Mouse (Mus musculus): ENCODE data around the gene Csrp1. TPM values are rescaled to one million over a fixed set of nuclear protein-coding genes. Genes with fewer than 3 reads are reported as not detected.

Gene Csrp1
- polyA plus RNA-seq, 1 experiment from 2014 or later: 137 TPM

DNA sequence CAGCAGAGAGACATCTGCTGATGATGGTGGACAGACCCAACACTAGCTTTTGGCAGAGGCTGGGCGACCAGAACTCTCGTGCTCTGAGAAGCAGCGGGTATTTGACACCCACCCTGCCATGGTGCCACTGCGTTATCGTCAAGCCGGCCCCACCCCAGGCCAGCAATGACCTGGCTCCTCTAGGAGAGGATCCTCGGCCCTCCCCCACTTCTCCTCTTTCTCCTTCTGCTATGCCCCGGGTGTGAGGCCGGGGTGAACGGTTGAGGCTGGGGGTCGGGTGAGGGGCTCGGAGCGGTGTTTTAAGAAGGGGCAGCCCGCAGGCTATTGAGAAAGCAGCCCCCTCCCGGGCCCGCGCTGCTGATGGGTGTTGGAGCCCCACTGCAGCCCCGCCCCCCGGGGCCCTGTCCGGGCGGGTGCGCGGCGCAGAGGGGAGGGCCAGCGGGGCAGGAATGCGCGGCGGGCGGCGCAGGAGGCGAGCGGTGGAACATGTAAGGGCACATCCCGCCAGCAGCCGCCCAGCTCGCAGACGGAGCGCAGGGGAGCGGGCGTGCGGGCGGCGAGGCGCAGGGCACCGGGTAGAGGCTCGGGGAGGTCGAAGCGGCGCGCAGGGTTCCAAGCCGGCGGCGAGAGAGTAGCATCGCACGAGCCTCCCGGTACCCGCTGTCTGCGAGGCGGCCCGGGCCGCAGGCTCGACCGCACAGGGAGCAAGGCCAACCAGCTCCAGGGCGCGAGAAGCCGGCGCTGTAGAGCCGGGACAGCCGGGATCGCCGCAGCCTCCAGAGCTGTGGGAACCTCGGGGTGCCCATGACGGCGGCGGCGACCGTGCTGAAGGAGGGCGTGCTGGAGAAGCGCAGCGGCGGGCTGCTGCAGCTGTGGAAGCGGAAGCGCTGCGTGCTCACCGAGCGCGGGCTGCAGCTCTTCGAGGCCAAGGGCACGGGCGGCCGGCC lies 46.1 kb downstream of the Csrp1 start, which contains the start of gene Phlda3:
Gene Phlda3, plus strand, starts transcription at position 475 of the 947 bp plus-strand sequence.
- Histone ChIP-seq H3K36me3 (peaks cover 21% of the 10 kb centered on the region), H3K4me3 (replicated peaks) (peak within 1 kb of the TSS; percentile 79), H3K27ac (peak within 1 kb of the TSS; percentile 95), H3K9me3 (replicated peaks) (no peaks in the 10 kb centered on the region), H3K27me3 (no peaks in the 10 kb centered on the region), H3K4me2 (peak within 1 kb of the TSS; percentile 89), H3K9ac (peak within 1 kb of the TSS; percentile 85), H3K4me1 (peaks cover 75% of the 10 kb centered on the region)
- under 1% methylated on average over 87 of the region's 90 CpGs for WGBS
- peak; percentile 82 for ATAC-seq (replicated peaks; ENCODE audit: low FRiP score)

DNA sequence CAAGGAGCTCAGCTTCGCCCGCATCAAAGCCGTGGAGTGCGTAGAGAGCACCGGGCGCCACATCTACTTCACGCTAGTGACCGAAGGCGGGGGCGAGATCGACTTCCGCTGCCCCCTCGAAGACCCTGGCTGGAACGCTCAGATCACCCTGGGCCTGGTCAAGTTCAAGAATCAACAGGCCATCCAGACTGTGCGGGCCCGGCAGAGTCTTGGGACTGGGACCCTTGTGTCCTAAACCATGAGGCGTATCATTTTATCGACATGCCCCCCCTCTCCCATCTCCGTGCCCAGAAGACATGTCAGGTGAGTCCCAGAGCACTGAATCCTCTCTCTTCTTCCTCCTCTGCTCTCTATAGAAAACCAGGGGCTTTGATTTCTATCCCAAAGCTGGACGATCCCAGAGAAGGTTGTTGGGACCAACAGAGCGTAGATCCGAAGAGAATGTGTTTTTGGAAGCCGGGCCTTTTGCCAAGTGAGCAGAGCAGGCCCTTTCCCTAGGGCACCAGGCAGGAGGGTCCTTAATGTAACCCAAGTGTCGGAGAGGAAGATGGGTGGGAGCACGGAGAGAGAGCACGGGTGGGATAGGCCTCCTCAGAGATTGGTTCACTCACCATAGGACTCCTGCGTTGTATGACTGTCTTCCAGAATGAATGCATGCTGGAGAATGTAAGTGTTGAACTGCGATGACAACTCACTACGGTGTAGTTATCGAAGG lies 46.9 kb downstream of the Csrp1 start:
- WGBS: 10% methylated on average over 30 of the region's 30 CpGs
- peak overlapping the region; percentile 79 for H3K4me3 ChIP-seq (replicated peaks)
- peak overlapping the region; percentile 89 for H3K4me2 ChIP-seq
- H3K27me3 ChIP-seq: no peaks in the 10 kb centered on the region
- ATAC-seq (replicated peaks; ENCODE audit: low FRiP score): peak; percentile 7; the same call in 1 of the 2 replicates
- H3K36me3 ChIP-seq: peaks cover 25% of the 10 kb centered on the region
- H3K27ac ChIP-seq: peak overlapping the region; percentile 95
- H3K4me1 ChIP-seq: peaks cover 84% of the 10 kb centered on the region
- no peaks in the 10 kb centered on the region for H3K9me3 ChIP-seq (replicated peaks)
- H3K9ac ChIP-seq: peak overlapping the region; percentile 85

DNA sequence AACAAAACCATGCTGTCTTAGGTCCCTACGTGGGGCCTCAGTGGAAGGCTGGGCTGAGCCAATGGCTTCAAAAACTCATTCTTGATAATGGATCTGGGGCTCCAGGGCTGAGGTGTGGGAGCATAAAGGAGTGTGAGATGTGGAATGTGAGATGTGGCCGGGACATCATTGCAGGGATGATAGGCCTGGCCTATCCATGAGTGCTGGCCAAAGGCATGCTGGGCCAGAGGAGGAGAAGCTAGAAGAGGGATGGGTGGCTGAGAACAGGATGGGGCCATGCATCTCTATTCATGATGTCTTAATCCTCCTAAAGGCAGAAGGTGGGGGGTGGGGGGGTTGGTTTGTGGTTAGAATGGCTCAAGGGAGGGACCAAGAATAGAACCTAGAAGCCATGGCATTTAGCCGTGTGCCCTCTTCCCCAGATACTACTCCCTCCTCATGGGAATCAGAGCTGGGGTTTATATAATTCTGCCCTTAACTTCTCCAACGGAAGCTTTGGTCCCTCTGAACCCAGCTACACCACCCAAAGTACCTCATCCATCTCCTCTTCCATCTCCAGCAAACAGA lies 47.5 kb downstream of the Csrp1 start:
- no peaks in the 10 kb centered on the region for H3K9me3 ChIP-seq (replicated peaks)

DNA sequence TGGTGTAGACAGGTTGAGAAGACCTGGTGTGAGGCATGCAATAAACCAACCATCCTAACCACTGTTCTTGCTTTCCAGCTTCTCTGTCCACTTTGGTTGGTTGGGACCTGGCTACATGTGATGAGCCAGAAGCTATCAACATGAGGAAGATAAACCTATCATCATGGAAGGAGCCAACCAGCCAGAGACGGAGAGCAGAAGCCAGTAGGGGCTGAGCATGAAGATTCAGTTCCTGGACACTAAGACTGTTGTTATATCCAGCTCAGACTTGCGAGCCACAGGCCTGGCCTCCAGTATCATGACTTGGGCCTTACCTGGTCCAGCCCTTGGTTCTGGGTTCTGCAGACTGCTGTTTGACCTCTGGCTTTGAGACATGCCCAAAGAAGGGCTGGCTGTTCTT lies 48.5 kb downstream of the Csrp1 start:
- Histone ChIP-seq H3K27me3 (no peaks in the 10 kb centered on the region), H3K4me1 (peaks cover 91% of the 10 kb centered on the region), H3K9me3 (replicated peaks) (no peaks in the 10 kb centered on the region), H3K9ac (no peak overlapping the region), H3K4me3 (replicated peaks) (peak overlapping the region; percentile 79; the same call in 1 of the 2 replicates), H3K36me3 (peaks cover 25% of the 10 kb centered on the region), H3K27ac (no peak overlapping the region), H3K4me2 (peak overlapping the region; percentile 89)
- WGBS: 93% methylated on average over 2 of the region's 2 CpGs
- ATAC-seq (replicated peaks; ENCODE audit: low FRiP score): no peak

More for the DNA sequence above, 47.5 kb downstream of the Csrp1 start:
- H3K9ac ChIP-seq: peak overlapping the region; percentile 85
- WGBS: 52% methylated on average over 4 of the region's 4 CpGs
- peak overlapping the region; percentile 79 for H3K4me3 ChIP-seq (replicated peaks)
- H3K27me3 ChIP-seq: no peaks in the 10 kb centered on the region
- H3K27ac ChIP-seq: 0 out of 2 replicates have a peak overlapping the region, but pooled peaks have one; percentile 95
- peaks cover 90% of the 10 kb centered on the region for H3K4me1 ChIP-seq
- no peak for ATAC-seq (replicated peaks; ENCODE audit: low FRiP score)
- H3K4me2 ChIP-seq: peak overlapping the region; percentile 89
- H3K36me3 ChIP-seq: peaks cover 25% of the 10 kb centered on the region

DNA sequence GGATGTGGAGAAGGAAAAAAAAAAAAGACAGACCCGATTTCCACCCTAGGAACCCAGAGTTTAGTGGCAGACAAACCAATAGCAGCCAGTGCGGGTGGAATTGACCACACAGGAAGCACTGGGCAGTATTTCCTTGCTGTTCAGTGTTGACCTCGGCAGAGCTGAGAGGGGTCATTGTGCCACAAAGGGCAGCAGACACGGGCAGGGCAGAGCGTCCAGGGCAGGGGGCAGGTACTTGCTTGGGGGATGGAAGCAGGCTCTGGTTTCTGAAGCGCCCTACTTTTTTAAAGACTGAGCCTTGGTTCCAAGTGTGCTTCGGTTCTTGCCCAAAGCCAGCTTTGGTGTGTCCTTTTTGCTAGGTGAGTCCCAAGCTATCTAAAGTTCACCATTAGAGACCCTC lies 50.4 kb downstream of the Csrp1 start:
- Histone ChIP-seq H3K27me3 (no peaks in the 10 kb centered on the region), H3K4me2 (no peak overlapping the region), H3K9ac (no peak overlapping the region), H3K27ac (peak overlapping the region; percentile 34), H3K9me3 (replicated peaks) (no peaks in the 10 kb centered on the region), H3K36me3 (peaks cover 25% of the 10 kb centered on the region), H3K4me3 (replicated peaks) (no peak overlapping the region), H3K4me1 (peaks cover 74% of the 10 kb centered on the region)
- ATAC-seq (replicated peaks; ENCODE audit: low FRiP score): no peak
- 46% methylated on average over 7 of the region's 7 CpGs for WGBS

DNA sequence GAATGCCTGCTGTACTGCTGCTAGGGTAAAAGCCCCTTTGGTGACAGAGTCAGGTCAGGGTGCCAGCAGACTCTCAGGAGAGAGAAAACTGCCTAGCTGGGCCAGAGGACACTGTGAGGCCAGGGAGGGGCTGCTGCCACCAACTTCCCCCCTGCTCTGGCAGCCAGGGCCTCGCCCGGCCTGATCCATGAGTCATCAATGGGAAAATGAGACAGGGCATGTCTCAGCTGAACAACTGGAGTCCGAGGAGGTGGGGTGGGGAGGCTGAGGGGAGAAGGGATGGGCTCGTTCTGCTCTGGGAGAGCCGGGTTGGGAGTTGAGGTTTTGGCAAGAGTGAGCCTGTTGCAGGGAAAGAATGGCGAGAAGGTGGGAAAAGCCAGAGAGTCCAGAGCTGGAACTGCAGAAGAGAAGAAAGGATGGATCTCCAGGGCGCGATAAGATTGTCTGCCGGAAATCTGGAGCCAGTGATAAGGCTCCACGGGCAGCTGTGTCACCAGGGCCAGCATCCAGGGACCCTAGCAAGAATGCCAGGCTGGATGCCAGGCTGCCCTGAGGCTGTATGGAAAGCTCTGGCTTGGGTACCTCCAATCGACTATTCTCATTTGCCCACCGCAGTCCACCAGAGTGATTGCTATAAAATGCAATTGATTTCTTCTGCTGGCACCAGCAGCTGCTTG lies 51.2 kb downstream of the Csrp1 start:
- WGBS: 39% methylated on average over 12 of the region's 12 CpGs
- Histone ChIP-seq H3K9me3 (replicated peaks) (no peaks in the 10 kb centered on the region), H3K4me1 (peaks cover 73% of the 10 kb centered on the region), H3K36me3 (peaks cover 25% of the 10 kb centered on the region), H3K27me3 (no peaks in the 10 kb centered on the region), H3K9ac (0 out of 2 replicates have a peak overlapping the region, but pooled peaks have one; percentile 3), H3K27ac (peak overlapping the region; percentile 34), H3K4me3 (replicated peaks) (no peak overlapping the region), H3K4me2 (no peak overlapping the region)
- ATAC-seq (replicated peaks; ENCODE audit: low FRiP score): no peak

DNA sequence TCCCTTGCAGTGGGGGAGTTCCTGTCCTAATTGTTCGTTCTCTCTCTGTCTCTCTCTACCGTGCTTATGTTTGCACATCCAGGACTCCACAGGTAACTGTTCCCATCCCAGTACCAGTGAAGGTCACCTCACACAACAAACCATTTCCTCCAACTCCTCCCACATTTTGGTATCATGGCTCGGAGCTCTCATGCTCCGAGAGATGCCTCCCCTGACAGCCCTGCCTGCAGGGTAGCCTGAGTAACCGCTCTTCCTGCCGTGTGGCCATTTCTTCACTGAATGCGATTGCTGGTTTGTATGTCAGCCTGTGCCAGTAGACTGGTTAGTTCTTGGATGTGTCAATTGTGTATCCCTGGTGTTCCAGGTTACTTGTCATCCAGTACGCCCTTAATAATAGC lies 51.7 kb downstream of the Csrp1 start:
- ATAC-seq (replicated peaks; ENCODE audit: low FRiP score): no peak
- H3K27ac ChIP-seq: peak overlapping the region; percentile 34; the same call in 1 of the 2 replicates
- no peaks in the 10 kb centered on the region for H3K27me3 ChIP-seq
- H3K9me3 ChIP-seq (replicated peaks): no peaks in the 10 kb centered on the region
- peaks cover 75% of the 10 kb centered on the region for H3K4me1 ChIP-seq
- peaks cover 25% of the 10 kb centered on the region for H3K36me3 ChIP-seq
- H3K4me2 ChIP-seq: no peak overlapping the region
- H3K9ac ChIP-seq: no peak overlapping the region
- WGBS: 58% methylated on average over 8 of the region's 8 CpGs
- H3K4me3 ChIP-seq (replicated peaks): no peak overlapping the region

DNA sequence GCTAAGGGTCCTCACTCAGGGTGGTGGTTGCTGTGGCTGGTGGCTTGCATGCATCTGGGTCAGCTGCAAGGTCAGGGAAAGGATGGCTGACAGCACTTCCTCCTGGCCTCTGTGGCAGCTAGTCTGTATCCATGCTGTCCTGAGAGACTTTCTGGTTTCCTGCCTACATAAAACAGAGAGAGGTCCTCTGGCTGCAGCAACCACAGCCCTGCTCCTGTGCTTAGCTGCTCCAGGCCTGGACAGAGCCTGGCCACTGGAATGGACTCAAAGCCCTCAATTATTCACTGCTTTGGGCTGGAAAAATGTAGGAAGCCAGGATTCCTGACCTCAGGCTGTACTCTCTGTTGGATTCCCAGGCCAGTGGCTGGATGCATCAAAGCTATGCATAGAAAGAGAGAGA lies 56.7 kb downstream of the Csrp1 start:
- Histone ChIP-seq H3K4me1 (peaks cover 68% of the 10 kb centered on the region), H3K9me3 (replicated peaks) (no peaks in the 10 kb centered on the region), H3K27ac (peak overlapping the region; percentile 23; the same call in 1 of the 2 replicates), H3K36me3 (0 out of 2 replicates have a peak, but pooled peaks cover 2% of the 10 kb centered on the region), H3K4me2 (no peak overlapping the region), H3K9ac (no peak overlapping the region), H3K4me3 (replicated peaks) (no peak overlapping the region), H3K27me3 (no peaks in the 10 kb centered on the region)
- ATAC-seq (replicated peaks; ENCODE audit: low FRiP score): no peak

DNA sequence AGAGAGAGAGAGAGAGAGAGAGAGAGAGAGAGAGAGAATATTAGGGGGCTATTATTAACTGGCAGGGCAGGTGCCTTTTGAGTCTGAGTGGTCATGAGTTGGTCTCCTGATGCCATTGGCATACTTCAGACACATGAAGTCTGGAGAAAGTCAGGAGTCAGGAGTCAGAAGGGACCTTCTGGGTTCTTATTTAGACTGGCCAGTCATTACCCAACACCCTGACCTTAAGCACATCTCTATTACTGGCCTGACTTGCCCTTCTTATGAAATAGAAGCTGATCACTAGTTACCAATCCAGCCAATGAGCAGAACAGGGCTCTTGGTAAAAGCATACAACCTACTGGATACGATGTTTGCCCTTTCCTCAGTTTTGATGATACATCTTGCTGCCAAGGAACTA lies 57.2 kb downstream of the Csrp1 start:
- no peak for ATAC-seq (replicated peaks; ENCODE audit: low FRiP score)
- Histone ChIP-seq H3K9ac (no peak overlapping the region), H3K4me1 (peaks cover 63% of the 10 kb centered on the region), H3K36me3 (no peaks in the 10 kb centered on the region), H3K9me3 (replicated peaks) (no peaks in the 10 kb centered on the region), H3K27me3 (no peaks in the 10 kb centered on the region), H3K4me3 (replicated peaks) (no peak overlapping the region), H3K27ac (no peak overlapping the region), H3K4me2 (no peak overlapping the region)
- 92% methylated on average over 1 of the region's 1 CpGs for WGBS

DNA sequence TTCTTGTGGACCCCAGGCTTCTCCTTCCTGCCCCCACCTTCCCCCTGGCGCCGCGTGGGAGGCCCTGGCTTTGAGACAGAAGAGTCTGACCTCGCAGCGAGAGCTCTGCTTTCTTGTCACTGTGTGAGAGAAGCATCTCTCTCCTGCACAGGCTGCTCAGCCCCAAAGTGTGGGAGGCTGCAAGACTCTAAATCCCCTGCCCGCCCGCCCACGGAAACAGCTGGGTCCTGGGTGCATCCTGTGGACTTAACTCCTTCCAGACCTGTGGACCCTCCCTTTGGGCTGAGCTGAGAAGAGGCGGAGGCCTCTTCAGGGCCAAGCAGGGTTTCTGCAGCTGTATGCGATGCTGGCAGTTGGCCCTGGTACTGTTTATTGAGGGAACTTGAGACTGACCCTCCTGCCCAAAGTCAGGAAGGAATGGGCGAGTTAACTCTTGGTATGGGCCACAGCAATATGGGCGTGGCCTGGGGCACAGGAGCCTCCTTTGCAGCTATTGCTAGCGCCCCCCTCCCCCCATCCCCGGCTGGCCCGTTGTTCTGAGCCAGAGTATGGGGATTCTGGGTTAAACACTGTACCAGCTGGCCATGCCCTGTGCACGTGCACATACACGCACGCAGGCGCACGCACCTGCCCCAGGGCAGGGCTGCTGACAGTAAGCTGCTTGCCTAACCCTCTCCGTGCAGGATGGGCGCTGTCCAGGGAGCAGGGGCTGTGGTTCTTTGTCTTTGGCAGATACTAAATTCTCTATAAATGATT lies 59.1 kb downstream of the Csrp1 start, which contains the start of gene Tnni1:
Gene Tnni1, plus strand, starts transcription at position 655 of the 756 bp plus-strand sequence.
- H3K27ac ChIP-seq: peak within 1 kb of the TSS; percentile 90
- H3K4me2 ChIP-seq: peak within 1 kb of the TSS; percentile 43
- H3K4me1 ChIP-seq: peaks cover 60% of the 10 kb centered on the region
- H3K27me3 ChIP-seq: no peaks in the 10 kb centered on the region
- 0 out of 2 replicates have a peak within 1 kb of the TSS, but pooled peaks have one; percentile 6 for H3K4me3 ChIP-seq (replicated peaks)
- peak within 1 kb of the TSS; percentile 24; the same call in 1 of the 2 replicates for H3K9ac ChIP-seq
- H3K36me3 ChIP-seq: no peaks in the 10 kb centered on the region
- WGBS: 7% methylated on average over 22 of the region's 22 CpGs
- peak; percentile 85 for ATAC-seq (replicated peaks; ENCODE audit: low FRiP score)
- no peaks in the 10 kb centered on the region for H3K9me3 ChIP-seq (replicated peaks)

Data from kidney, embryonic 15.5 days (tissue).